Mouse (Mus musculus) kidney, embryonic 15.5 days (tissue): ENCODE measurements around the gene Retreg1. TPM values are rescaled to one million over a fixed set of nuclear protein-coding genes. Genes with fewer than 3 reads are reported as not detected.
A peak's percentile ranks its signal among the peaks of the same experiment; 100 is the strongest.

Experiments
- ATAC-seq: fragments of 200-750 bp; cut with Nextera tagmentation; replicated peaks from 2 replicates; pipeline ENCODE4 v1.8.0; 2017; ENCODE audit warnings: moderate TSS enrichment; ENCODE audit not compliant: low FRiP score
- H3K27ac ChIP-seq: fragments of 300-500 bp; sonication (generic); 2 replicates; pipeline ENCODE4 v1.5.1; 2015; ENCODE audit warnings: mild to moderate bottlenecking, inconsistent platforms
- H3K27me3 ChIP-seq: fragments of 300-500 bp; sonication (generic); 2 replicates; pipeline ENCODE4 v1.6.1; 2015; ENCODE audit warnings: inconsistent platforms
- H3K36me3 ChIP-seq: fragments of 300-500 bp; sonication (generic); 2 replicates; pipeline ENCODE4 v1.6.1; 2015; ENCODE audit warnings: inconsistent platforms
- H3K4me1 ChIP-seq: fragments of 300-500 bp; sonication (generic); 2 replicates; pipeline ENCODE4 v1.6.1; 2015; ENCODE audit warnings: inconsistent platforms
- H3K4me2 ChIP-seq: fragments of 300-500 bp; sonication (generic); 2 replicates; pipeline ENCODE4 v1.6.1; 2015; ENCODE audit warnings: moderate library complexity, mild to moderate bottlenecking, inconsistent platforms
- H3K4me3 ChIP-seq: fragments of 300-500 bp; sonication (generic); replicated peaks from 2 replicates; pipeline ENCODE4 v1.5.1; 2015; ENCODE audit warnings: mild to moderate bottlenecking, inconsistent platforms
- H3K9ac ChIP-seq: fragments of 300-500 bp; sonication (generic); 2 replicates; pipeline ENCODE4 v1.6.1; 2015; ENCODE audit warnings: mild to moderate bottlenecking, inconsistent platforms
- H3K9me3 ChIP-seq: fragments of 300-500 bp; sonication (generic); replicated peaks from 2 replicates; pipeline ENCODE4 v1.6.1; 2016; ENCODE audit warnings: inconsistent platforms
- WGBS: fragments of 180-500 bp; shearing (Covaris S2); methylation state at CpG from one replicate; pipeline ENCODE4 v1.1.7; 2015; ENCODE audit warnings: mixed read lengths; 5-methylcytosine and 5-hydroxymethylcytosine counted together
- polyA plus RNA-seq: library from polyadenylated mRNA; unstranded; fragments of >200 nt; fragmentation: Nextera tagmentation; extraction: Ambion mirVana; gene quantifications from 2 replicates; pipeline ENCODE4 v1.2.1, GENCODE M21; 2015

The Retreg1 gene
- polyA plus RNA-seq, 1 experiment from 2014 or later = 16.1 TPM

- no peak overlapping the region for H3K4me3 ChIP-seq
- no peak overlapping the region for H3K9ac ChIP-seq
- no peaks in the 10 kb centered on the region for H3K9me3 ChIP-seq
- 82% methylated on average over 7 of the region's 7 CpGs for WGBS
- H3K27ac ChIP-seq = peak overlapping the region; percentile 84
- no peaks in the 10 kb centered on the region for H3K36me3 ChIP-seq
- no peak for ATAC-seq
- no peak overlapping the region for H3K4me2 ChIP-seq
- H3K27me3 ChIP-seq = no peaks in the 10 kb centered on the region
- peaks cover 27% of the 10 kb centered on the region for H3K4me1 ChIP-seq
Measured at GRCm38 (mm10) chr15:25912911-25913310, 69.9 kb downstream of the Retreg1 start.

DNA sequence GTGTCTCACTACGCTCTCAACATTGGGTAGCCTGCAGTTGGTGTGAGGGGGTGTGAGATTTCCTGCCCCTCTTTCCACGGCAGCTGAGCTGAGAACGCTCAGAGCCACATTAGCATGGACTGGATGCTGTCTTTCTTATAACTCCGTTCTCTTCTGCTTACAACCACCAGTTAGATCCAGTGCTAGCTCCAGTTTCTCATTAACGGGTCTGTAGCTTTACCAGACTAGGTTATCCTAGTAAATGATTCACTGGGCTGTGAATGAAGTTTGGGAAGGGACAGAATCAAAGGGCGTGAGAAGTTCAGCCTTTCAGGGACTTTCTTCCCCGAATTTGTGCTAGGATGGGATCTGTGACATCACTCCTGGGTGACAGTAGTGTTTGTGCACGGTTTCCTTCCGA, 70.7 kb downstream of the Retreg1 start:
- no peak overlapping the region for H3K4me3 ChIP-seq
- no peaks in the 10 kb centered on the region for H3K9me3 ChIP-seq
- H3K36me3 ChIP-seq = no peaks in the 10 kb centered on the region
- H3K4me2 ChIP-seq = no peak overlapping the region
- 65% methylated on average over 9 of the region's 9 CpGs for whole genome bisulfite sequencing
- ATAC-seq = peak; percentile 87
- H3K9ac ChIP-seq = no peak overlapping the region
- H3K27me3 ChIP-seq = no peaks in the 10 kb centered on the region
- H3K4me1 ChIP-seq = peaks cover 27% of the 10 kb centered on the region
- peak overlapping the region; percentile 84 for H3K27ac ChIP-seq

GRCm38 (mm10) chr15:25914160-25914559, 71.2 kb downstream of the Retreg1 start:
- 79% methylated on average over 4 of the region's 4 CpGs for WGBS
- no peak for ATAC-seq
- H3K36me3 ChIP-seq = no peaks in the 10 kb centered on the region
- H3K9me3 ChIP-seq = no peaks in the 10 kb centered on the region
- H3K4me2 ChIP-seq = no peak overlapping the region
- no peak overlapping the region for H3K9ac ChIP-seq
- H3K4me1 ChIP-seq = peaks cover 27% of the 10 kb centered on the region
- H3K27ac ChIP-seq = peak overlapping the region; percentile 42
- no peak overlapping the region for H3K4me3 ChIP-seq
- H3K27me3 ChIP-seq = no peaks in the 10 kb centered on the region

DNA sequence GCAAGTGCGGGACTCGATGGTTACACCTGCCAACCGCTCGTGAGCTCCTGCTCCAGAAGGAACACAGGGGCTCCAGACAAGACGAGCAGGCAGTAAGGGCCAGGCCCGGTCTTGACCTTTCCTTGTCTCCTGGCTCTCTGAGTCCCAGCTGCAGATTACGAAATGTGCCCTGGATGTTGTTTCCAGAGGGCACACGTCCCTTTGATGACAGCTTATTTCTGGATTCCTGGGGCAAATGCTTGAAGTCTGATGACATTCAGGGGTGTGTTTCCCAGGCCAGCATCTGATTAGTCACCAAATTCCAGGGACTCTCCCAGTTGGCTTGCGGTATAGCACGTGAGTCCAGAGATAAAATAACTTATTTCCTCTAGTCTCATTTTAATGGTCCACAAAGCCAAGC, 72.0 kb downstream of the Retreg1 start:
- 59% methylated on average over 10 of the region's 10 CpGs for WGBS
- H3K9me3 ChIP-seq = no peaks in the 10 kb centered on the region
- H3K27ac ChIP-seq = no peak overlapping the region
- H3K4me1 ChIP-seq = peaks cover 27% of the 10 kb centered on the region
- no peak overlapping the region for H3K4me3 ChIP-seq
- ATAC-seq = no peak
- H3K27me3 ChIP-seq = no peaks in the 10 kb centered on the region
- H3K9ac ChIP-seq = no peak overlapping the region
- H3K36me3 ChIP-seq = no peaks in the 10 kb centered on the region
- H3K4me2 ChIP-seq = no peak overlapping the region

GRCm38 (mm10) chr15:25915574-25916205, 72.7 kb downstream of the Retreg1 start:
- no peaks in the 10 kb centered on the region for H3K36me3 ChIP-seq
- no peak overlapping the region for H3K4me3 ChIP-seq
- H3K27ac ChIP-seq = peak overlapping the region; percentile 15; the same call in 1 of the 2 replicates
- 65% methylated on average over 11 of the region's 11 CpGs for WGBS
- peaks cover 27% of the 10 kb centered on the region for H3K4me1 ChIP-seq
- ATAC-seq = no peak
- H3K9ac ChIP-seq = no peak overlapping the region
- no peaks in the 10 kb centered on the region for H3K9me3 ChIP-seq
- no peak overlapping the region for H3K4me2 ChIP-seq
- no peaks in the 10 kb centered on the region for H3K27me3 ChIP-seq

GRCm38 (mm10) chr15:25916252-25916651, 73.3 kb downstream of the Retreg1 start:
- no peak for ATAC-seq

GRCm38 (mm10) chr15:25918641-25919040, 75.7 kb downstream of the Retreg1 start:
- 92% methylated on average over 7 of the region's 7 CpGs for WGBS
- Histone ChIP-seq H3K4me1 (peaks cover 31% of the 10 kb centered on the region), H3K4me3 (no peak overlapping the region), H3K27ac (no peak overlapping the region), H3K4me2 (no peak overlapping the region), H3K27me3 (no peaks in the 10 kb centered on the region), H3K36me3 (no peaks in the 10 kb centered on the region), H3K9ac (no peak overlapping the region), H3K9me3 (no peaks in the 10 kb centered on the region)
- no peak for ATAC-seq

More at GRCm38 (mm10) chr15:25916252-25916651, 73.3 kb downstream of the Retreg1 start:
- Histone ChIP-seq H3K4me3 (no peak overlapping the region), H3K9me3 (no peaks in the 10 kb centered on the region), H3K27ac (no peak overlapping the region), H3K36me3 (no peaks in the 10 kb centered on the region), H3K4me2 (no peak overlapping the region), H3K9ac (no peak overlapping the region), H3K27me3 (no peaks in the 10 kb centered on the region), H3K4me1 (peaks cover 27% of the 10 kb centered on the region)
- WGBS = 74% methylated on average over 2 of the region's 2 CpGs

DNA sequence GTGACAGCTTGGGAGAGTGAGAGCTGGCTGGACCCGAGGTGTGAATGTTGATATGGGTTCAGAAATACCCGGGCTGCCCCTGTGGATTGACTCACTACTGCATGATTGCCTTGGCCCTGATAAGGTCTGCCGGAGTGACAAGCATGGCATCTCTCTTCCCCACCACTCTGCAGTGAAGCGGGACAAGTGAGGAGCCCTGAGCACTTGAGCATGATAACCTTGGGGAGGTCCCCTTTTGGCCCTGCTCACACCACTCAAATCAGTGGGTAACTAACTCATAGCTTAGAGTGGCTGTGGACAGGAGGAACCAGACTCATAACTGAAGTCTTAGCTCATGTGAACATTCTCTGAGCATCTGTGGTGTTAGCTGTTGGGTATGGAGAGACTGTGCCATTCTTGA, 77.0 kb downstream of the Retreg1 start:
- no peak; the same call in 1 of the 2 replicates for ATAC-seq
- H3K36me3 ChIP-seq = no peaks in the 10 kb centered on the region
- WGBS = 67% methylated on average over 4 of the region's 4 CpGs
- H3K27ac ChIP-seq = no peak overlapping the region
- H3K4me1 ChIP-seq = peaks cover 25% of the 10 kb centered on the region
- no peak overlapping the region for H3K4me3 ChIP-seq
- no peaks in the 10 kb centered on the region for H3K27me3 ChIP-seq
- no peak overlapping the region for H3K4me2 ChIP-seq
- no peaks in the 10 kb centered on the region for H3K9me3 ChIP-seq
- H3K9ac ChIP-seq = no peak overlapping the region

- no peak for ATAC-seq
- Histone ChIP-seq H3K9ac (no peak overlapping the region), H3K4me2 (no peak overlapping the region), H3K27me3 (no peaks in the 10 kb centered on the region), H3K4me1 (peaks cover 16% of the 10 kb centered on the region), H3K27ac (no peak overlapping the region), H3K4me3 (no peak overlapping the region), H3K36me3 (no peaks in the 10 kb centered on the region), H3K9me3 (no peaks in the 10 kb centered on the region)
- 87% methylated on average over 6 of the region's 6 CpGs for WGBS
Measured at GRCm38 (mm10) chr15:25920886-25921285, 77.9 kb downstream of the Retreg1 start.

GRCm38 (mm10) chr15:25922007-25922406, 79.0 kb downstream of the Retreg1 start:
- WGBS = 61% methylated on average over 2 of the region's 2 CpGs
- no peak overlapping the region for H3K27ac ChIP-seq
- no peak overlapping the region for H3K4me3 ChIP-seq
- no peaks in the 10 kb centered on the region for H3K36me3 ChIP-seq
- no peak overlapping the region for H3K4me2 ChIP-seq
- H3K27me3 ChIP-seq = no peaks in the 10 kb centered on the region
- H3K9ac ChIP-seq = no peak overlapping the region
- H3K9me3 ChIP-seq = no peaks in the 10 kb centered on the region
- ATAC-seq = 0 out of 2 replicates have a peak, but pooled peaks have one; percentile 36
- peaks cover 13% of the 10 kb centered on the region for H3K4me1 ChIP-seq

- H3K9me3 ChIP-seq = no peaks in the 10 kb centered on the region
- no peak overlapping the region for H3K4me2 ChIP-seq
- H3K27me3 ChIP-seq = no peaks in the 10 kb centered on the region
- H3K4me3 ChIP-seq = no peak overlapping the region
- H3K27ac ChIP-seq = no peak overlapping the region
- no peak for ATAC-seq
- peaks cover 13% of the 10 kb centered on the region for H3K4me1 ChIP-seq
- H3K9ac ChIP-seq = no peak overlapping the region
- WGBS = 81% methylated on average over 8 of the region's 8 CpGs
- no peaks in the 10 kb centered on the region for H3K36me3 ChIP-seq
Measured at GRCm38 (mm10) chr15:25923916-25924315, 80.9 kb downstream of the Retreg1 start.

DNA sequence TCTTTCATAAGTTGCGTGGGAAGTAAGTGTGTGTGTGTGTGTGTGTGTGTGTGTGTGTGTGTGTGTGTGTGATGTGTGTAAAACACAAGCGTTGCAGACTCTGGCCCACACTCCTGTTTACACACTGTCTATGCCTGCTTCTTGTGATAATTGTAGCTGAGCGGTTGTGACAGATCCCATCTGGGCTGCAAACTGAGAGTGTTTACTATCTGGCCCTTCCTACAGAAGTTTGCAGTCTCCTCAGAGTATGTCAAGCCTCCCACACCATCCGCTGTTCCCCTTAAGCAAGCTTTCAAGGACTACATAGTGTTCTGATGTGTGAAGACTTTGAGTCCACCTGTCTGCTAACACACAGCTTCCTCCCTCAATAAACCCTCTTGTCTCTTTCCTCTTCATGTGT, 83.2 kb downstream of the Retreg1 start:
- no peak overlapping the region for H3K4me2 ChIP-seq
- 69% methylated on average over 4 of the region's 4 CpGs for WGBS
- ATAC-seq = no peak; the same call in 1 of the 2 replicates
- no peak overlapping the region for H3K4me3 ChIP-seq
- H3K9ac ChIP-seq = no peak overlapping the region
- H3K4me1 ChIP-seq = peaks cover 30% of the 10 kb centered on the region
- H3K36me3 ChIP-seq = no peaks in the 10 kb centered on the region
- no peaks in the 10 kb centered on the region for H3K9me3 ChIP-seq
- H3K27me3 ChIP-seq = no peaks in the 10 kb centered on the region
- no peak overlapping the region for H3K27ac ChIP-seq

DNA sequence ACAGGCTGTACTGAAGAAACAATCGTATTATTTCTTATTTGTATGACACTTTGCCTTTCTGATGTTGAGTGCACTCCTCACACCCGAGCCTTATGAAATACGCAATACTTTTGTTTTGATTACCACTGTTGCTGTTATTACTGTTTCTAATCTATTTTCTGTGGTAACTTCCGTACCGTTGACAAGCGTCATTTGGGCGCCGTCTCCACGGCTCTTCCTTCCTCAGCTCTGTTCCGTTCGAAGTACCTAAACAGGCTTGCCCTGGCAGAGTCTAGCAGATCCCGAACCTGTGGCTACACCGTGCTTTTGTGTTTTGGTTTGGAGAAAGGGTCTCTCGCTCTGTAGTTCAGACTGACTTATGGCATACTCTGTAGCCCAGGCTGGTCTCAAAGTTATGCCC, 84.1 kb downstream of the Retreg1 start:
- Histone ChIP-seq H3K4me1 (peaks cover 28% of the 10 kb centered on the region), H3K27me3 (no peaks in the 10 kb centered on the region), H3K4me3 (no peak overlapping the region), H3K27ac (no peak overlapping the region), H3K4me2 (no peak overlapping the region), H3K9ac (no peak overlapping the region), H3K36me3 (no peaks in the 10 kb centered on the region), H3K9me3 (no peaks in the 10 kb centered on the region)
- 92% methylated on average over 14 of the region's 14 CpGs for WGBS
- ATAC-seq = no peak
